Mouse (Mus musculus): ENCODE data around the gene Sergef.
A peak's percentile ranks its signal among the peaks of the same experiment; 100 is the strongest.

Sergef gene

DNA sequence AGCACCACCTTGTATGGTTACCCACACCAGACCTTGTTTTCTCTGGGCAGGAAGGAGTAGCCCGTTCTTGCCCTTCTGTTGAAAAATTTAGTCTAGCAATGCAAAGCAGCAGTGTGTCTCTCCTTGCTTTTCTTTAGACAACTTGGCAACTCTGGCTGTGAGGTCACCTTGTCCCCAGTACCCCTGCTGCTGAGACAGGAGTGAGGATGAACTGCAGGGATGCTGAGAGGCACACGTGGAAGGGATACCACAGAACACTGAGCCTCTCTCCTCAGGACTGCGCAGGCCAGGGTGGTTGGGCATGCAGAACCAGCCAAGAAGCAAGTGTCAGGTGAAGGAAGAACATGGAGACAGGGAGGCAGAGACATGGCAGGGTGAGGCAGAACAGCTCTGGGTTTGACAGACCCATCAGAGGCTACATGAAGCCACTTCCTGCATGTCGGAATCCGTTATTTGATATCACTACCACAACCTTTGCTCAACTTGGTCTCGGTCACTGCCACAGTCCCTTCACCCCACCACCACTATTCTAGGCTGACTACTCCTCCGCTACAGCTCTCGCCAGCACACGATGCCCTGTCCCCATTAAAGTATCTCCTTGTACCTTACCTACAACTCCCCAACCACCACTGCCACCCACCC, 103.0 kb downstream of the Sergef start:
- DNase-seq: peak in 1 of 2 experiments; percentile 20

DNA sequence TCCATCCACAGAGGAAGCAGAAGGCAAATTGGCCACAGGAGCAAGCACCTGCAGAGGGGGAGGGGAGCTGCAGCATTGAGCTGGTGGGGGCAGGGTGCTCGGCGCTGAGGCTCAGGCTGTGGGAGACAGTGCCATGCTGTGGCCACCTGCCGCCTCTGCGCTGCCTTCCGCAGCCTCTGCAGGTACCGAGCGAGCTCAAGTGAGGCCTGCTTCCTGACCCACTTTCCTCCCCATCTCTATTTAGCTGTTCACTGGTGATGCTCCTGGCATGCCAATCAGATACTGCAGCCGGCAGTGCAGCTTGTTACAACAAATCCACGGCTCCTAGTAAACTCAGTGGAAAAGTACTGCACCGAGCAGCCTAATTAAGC, 104.2 kb downstream of the Sergef start:
- DNase-seq: peak; percentile 51 to 66

DNA sequence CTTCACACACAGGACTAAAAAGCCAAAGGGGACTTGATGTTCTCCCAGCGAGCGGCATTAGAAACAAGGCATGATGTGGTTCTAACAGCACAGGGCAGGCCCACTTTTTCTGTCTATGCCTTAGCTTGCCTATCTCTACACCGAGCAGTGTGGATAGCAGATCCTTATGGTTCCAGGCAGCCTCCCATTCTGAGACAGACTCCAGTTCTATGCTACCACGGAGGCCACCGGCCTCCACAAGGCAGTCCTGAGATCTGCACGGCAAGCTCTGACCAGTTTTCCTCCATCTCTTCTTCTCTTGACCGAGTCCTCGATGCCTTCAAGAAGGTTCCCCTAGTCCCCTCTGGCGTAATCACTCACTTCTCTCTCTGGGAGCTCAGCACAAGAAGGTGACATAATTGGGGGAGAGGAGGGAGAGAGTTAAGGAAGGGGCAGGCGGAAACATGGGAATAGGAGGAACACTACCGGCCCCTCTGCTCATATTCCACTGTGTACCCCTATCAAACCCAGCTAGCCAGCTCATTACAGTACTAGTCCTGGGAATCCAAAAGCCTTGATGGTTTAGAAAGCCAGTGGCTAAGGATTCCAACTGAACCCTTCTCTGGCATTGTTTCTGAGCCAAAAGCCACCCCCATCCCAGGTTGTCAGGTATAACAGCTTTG, 104.7 kb downstream of the Sergef start:
- DNase-seq: no peak

DNA sequence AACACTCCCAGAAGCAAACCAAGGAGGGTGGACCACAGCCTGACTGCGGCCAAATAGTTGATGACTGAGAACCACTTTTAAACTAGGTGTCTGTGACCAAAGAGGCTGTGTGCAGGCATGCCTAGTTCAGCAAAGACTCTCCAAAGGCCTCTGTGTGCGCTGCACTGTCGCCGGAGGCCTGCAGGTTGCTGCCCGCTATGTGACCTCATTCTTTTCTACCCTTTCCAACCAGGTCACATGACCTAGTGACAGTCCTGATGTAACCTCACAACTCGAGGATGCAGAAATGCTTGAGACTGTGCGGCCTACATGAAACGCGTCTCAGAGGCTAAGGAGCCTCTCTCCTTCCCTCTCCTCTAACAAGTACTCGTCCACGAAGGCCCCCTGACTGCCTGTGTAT, 106.1 kb downstream of the Sergef start:
- peak in 1 of 2 experiments; percentile 14 for DNase-seq

DNA sequence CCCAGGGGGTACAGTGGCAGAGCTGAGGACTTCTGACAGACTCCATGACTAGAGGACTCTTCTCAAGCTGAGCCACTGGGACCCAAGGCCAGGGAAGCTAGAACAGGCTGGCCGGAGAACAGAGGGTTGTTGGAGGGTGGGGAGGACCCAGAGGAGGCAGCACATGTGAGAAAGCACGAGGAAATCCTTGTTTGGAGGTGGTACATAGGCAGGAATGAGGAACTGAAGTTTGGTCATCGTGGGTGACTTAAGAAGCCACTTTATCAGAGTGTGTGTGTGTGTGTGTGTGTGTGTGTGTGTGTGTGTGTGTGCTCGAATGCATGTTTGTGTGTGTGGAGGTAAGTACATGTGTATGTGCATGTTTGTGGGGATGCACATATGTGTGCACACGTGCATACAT, 108.3 kb downstream of the Sergef start:
- DNase-seq: no peak

DNA sequence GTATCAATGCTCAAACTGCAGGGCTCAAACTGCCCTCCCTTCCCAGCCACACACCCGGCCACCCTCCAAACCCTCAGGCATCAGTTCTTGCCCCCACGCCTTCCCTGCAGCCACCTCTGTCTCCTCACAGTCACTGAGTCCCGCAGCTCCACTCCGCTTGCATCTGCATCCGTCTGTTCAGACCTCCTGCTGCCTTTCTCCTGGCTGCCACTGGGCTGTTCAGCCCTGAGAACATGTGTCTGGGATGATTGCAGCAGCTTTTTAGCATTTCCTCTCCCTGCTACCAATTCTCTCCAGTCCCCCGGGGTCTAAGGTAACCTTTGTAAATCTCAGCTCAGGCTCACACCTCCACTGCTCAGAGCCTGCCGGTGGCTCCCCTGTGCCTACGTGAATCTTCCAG, 109.7 kb downstream of the Sergef start:
- peak in 1 of 2 experiments; percentile 25 for DNase-seq

DNA sequence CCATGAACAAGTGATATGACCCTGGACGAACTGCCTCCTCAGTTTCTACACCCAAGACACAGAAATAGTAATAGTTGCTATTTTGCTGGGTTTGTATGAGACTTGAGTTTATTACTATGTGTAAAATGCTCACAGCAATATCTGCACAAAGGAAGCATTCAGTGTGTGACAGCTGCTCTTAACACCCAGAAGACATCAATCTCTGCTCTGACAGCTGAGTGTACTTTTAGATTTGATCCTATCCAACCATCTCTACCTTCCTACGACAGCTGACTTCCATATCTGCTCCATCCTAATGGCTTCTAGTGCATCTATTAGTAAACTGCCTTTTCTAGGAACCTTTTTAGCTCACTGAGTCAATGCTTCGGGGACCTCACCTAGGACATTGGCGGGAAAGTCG, 110.3 kb downstream of the Sergef start:
- DNase-seq: no peak

DNA sequence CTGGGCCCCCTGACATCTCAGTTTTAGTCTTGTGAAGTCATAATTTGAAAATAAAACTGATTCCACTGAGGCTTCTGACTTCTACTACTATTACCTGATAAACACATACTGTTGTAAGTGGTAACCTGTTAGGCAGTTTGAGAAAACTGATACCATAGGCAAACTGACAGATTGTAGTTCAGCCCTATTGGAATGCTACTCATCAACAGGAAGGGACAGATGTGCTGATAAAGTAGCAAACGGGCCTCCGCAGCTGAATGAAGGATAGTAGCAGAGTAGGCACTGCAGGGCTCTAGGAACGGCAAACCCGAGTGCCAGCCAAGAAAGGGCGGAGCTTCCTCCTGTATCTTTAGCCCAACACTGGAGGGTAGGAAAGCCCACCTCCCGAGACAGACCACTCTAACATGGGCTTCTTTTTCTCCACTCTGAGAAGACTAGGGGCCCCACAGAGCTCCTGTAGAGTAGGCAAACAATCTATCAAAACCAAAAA, 112.9 kb downstream of the Sergef start:
- DNase-seq: no peak

DNA sequence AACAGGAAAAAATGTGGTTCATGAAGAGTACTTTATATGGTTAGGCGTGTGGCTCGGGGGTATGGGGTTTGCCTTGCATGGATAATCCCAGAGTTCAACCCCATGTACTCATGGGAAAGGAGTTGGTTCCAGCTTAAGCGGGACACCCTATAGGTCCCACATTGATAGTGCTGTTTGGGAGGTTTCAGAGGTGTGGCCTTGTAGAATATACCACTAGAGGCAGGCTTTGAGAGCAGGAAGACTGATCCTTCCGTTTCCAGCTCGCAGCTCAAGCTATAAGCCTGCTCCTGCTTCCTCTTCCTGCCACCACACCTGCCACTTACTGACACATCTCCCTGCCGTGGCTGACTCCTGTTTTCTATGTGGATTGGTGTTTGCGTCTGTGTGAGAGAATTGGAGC, 116.4 kb downstream of the Sergef start:
- no peak for DNase-seq

DNA sequence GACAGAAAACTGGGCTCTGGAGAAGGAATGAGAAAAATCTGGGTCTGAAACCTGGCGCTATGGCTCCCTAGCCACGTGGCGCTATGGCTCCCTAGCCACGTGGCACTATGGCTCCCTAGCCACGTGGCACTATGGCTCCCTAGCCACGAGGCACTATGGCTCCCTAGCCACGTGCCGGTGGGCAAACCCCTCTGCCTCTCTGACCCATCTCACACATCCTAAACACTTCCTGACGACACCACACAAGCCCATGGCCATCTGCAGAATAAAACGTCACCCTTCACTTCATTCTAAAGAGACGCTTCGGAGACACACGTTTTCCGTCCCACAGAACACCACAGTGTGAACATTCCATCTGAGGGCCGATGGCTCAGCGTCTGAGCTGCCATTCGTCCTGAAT, 117.8 kb downstream of the Sergef start:
- DNase-seq: no peak

DNA sequence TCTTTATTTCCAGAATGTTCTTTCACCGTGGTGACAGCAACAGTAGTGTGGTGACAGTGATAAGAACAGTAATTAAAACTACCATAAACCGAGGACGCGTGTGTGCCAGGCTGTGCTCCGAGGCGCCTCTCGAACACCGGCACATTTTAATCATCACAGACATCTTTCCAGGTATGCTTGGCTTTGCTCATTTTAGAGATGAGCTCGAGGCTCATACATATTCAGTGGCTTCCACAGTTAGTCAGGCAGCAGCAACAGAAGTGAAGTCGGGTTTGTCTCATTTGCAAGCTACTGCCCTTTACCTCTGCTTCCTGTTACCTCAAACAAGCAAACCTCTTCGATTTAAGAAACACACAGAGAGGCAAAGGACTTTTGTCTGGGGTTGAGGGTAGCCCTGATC, 120.5 kb downstream of the Sergef start:
- DNase-seq: no peak

DNA sequence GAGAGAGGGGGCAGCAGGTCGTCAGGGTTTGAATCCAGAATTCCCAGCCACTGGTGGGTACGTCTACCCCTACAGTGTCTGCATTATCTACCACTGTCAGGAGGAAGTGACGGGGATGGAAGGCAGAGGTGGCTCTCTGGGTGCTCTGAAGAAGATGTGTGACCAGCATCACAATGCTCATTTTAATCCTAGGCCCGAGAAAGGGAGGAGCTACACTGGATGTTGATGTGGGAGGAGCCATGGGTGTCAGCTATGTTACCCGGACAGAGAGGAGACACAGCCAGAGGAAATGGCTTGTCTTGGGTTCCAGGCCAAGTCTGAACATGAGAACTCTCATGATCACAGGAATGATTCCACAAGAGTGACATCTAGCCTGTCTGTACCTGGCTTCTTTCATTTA, 122.4 kb downstream of the Sergef start:
- DNase-seq: no peak

DNA sequence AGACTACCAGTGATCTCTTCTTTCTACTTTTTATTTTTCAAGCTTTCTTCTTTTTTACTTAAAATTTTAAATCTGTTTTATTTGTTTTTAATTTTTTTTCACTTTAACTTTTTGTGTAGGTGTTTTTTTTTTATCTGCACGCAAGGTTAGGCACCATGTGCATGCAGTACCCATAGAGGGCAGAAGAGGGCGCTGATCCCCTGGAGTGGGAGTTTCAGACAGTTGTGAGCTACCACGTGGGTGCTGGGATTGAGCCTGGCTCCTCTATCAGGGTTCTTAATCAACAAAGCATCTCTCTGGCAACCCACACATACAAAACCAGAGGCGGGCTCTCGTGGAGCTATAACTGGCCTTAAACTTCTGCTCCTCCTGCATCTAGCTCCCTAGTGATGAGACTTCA, 123.6 kb downstream of the Sergef start:
- DNase-seq: no peak

DNA sequence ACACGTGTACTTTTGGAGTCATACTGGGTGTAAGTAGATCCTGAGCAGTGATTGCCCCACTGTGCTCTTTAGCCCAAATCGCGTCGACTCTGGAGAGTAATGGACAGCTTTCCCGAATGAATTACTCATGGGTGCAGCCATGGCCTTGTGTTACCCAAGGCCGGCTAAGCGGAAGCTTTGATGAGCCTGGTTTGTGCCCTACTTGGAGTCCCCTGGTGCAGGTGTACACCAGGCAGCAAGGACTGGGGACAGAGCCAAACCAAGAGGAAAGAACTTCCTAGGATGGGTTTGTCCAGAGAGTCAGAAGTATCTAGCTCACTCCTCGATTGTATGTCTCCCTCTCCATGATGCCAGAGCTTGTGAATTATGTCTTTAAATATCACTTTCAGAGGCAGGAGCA, 124.6 kb downstream of the Sergef start:
- DNase-seq: no peak

DNA sequence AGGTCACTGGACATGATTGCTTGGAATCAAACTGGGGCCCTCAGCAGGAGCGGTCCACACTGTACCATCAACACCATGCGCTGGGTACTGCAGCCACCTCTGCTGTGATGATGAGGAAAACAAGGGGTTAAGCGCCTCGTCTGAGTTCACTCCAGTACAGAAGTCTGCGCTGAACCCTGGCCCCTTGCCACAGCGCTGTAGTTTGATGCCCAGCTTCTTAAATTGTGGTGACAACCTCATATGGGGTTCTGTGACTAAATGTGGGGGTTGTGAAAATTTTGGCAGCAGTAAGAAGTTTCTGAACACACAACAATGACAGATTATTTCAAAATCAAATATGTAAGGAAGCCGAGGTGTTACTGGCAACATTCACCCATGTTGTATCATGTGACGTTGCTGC, 126.0 kb downstream of the Sergef start:
- no peak for DNase-seq

DNA sequence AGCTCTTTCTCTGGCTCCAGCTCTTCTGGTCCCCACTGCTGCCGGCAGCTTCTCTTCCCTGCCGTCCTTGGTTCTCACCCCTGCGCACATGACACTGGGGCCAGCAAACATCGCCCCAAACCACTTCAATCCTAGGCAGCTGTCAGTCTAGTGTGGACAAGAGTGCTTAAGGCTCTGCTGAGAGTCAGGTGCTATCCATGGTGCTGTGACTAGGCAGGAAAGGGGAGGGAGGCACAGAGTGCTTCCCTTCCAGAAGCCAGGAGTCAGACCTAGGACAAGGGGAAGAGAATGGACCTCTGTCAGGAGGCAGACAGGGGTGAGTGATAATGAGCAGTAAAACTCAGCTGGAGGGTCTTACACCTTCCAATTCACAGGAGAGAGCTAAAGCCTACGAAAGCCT, 126.8 kb downstream of the Sergef start:
- no peak for DNase-seq

DNA sequence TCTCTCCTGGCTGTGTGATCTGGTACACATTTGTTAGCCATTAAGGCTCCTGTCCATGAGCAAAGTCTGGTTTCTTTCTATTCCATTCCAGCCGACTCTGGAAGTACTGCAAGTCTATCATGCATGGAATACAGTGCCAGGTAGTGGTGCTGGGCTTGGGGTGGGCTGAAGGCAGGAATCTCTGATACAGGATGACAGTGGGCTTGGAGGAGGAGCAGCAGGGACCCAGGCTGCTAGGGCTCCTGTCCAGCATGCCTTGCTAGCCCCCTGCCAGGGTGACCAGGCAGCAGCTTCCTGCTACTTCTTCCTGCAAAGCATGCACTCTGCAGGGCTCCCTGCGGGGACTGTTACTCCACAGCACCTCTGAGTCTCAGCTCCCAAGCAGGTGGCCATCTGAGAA, 128.8 kb downstream of the Sergef start:
- DNase-seq: no peak

DNA sequence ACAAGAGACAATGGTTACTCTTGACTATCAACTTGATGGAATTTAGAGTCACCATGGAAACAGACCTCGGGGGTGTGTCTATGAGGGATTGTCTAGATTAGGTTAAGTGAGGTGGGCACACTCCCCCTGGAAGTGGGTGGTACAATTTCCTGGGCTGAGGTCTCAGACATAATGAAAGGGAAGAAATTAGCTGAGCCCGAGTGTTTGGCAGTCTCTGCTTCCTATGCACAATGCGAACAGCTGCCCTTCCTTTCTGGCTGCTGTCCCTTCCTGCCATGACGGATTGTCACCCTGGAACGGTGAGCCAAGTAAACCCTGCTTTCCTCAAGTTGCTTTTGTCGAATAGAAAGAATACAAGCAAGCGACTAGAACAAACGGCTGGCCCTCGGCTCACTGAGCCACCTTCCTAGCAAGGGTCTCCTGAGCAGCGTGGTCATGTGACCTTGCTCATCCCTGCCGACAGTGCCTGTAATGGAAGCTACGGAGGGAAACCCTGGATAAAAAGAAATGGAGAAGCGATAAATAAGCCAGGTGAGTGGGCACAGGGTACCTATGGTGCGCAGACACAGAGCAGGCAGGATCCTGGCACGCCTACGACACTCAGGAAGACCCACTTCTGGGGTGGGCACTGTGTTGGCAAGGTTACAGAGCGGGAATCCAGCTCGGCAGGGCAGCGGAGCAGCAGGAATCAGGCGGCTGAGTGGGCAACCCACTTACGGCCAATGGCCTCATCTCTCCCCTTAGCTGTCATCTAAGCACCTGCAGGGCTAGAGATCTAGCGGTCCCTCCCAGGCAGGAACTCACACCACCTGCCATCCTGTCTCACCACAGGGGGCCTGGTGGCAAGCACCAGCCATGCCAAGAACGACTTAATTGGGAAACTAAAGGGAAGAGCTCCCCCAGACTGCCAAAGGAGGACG, 130.0 kb downstream of the Sergef start:
- peak; percentile 39 to 71 for DNase-seq

DNA sequence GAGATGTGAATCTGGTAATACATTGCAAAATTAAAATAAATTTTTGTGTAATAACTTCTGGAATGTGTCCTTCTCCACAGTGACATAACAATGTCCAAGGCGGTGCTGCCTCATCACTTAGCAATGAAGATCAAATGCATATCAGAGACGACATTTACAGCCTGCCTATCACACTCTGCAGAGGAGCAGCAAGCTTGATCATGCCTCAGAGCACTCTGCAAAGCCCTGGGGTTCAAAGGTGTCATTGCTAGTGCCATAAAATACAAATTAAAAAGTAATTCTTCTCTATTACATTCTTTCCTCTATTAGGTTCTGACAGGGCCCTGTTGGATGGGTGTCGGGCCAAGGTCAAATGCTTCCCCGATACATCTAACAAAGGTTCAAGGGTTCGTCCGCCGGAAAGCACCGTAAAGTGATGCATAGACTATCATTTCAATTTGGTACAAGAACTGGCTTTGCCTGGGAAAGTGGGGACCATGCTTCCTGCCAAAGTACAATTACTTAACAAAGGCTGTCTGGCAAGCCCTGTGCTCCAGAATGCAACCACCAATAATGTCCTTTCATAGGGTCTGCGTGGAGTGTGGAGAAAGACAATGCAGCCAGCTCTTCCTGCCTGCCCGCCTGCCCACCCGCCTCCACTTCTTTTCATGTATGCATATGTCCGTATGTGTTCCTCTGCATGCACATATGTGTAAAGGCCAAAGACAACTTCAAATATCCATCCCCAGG, 130.9 kb downstream of the Sergef start:
- peak in 1 of 2 experiments; percentile 7 for DNase-seq

DNA sequence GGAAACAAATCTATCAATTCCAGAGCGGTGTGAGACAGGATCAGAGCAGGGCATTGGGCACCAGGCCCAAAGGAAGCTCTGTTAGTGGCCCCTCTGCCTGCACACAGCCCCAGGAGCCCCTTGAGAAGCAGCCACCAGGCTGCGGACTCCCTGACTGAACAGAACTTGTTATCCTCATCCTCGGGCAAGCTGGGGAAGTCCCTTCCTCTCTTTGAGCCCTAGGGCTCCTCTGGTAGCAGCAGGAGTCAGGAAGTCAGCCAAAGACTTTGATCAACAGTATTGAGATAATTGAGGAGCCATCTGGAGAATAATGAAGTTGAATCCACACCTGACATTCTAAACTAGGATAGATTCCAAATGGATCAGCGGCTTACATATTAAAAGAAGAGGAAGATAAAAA, 135.4 kb downstream of the Sergef start:
- DNase-seq: no peak

DNA sequence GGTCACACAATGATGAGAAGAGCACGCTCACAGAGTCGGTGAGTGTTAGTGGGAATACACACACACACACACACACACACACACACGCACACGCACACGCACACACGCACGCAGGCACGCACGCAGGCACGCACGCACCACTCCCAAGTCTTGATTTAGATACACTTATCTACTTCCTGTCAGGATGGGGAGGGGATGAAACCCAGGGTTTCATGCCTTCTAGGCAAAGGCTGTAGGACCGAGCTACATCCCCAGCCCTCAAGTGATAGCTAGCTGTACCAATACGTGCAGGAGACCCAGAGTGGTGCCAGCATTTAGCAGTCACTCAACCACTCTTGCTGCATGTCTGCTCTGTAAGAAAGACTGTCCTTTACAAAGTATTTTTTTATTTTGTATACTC, 137.0 kb downstream of the Sergef start:
- no peak for DNase-seq

DNA sequence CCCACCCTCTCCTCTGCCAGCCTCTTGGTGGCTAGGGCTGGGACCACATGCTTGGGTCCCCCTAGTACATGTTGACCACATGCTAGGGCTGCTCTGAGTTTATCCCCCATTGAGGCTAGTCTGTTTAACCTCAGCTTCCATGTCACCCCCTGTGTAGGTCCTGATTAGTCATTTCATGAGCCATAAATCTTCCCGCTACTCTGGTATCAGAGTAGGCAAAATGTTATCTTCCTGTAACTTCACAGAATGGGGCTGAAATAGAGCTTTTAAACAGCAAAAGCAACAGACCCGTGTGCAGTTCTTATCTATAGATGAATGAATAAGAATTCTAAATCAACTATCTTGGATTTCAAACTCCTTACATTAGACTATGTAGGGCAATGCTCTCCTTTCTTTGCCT, 138.1 kb downstream of the Sergef start:
- DNase-seq: no peak

DNA sequence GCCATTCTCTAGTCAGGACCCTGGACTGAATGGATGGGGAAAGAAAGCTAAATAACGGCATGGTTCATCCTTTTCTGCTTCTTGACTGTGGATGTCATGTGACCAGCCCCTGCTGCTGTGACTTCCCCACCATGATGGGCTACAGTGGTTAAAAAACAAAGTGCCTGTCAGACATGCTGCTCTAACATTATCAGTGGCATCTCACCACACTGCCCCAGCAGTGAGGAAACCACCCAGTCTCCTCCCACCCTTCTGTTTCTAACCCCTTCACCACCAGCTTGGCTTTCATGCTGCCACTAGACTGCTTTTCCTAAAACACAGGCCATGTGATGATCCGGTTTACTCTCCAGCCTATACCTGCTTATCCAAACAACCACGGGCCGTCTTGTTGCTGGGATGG, 140.0 kb downstream of the Sergef start:
- no peak for DNase-seq

All from kidney, postnatal 25 days (tissue).